Mouse (Mus musculus) brain, embryonic 14.5 days (tissue): ENCODE data around the gene 2310061I04Rik. TPM values are rescaled to one million over a fixed set of nuclear protein-coding genes. Genes with fewer than 3 reads are reported as not detected.

ENCODE experiments used
- DNase-seq: peaks from one replicate; pipeline ENCODE4 v3.0.0-alpha.2; 2011; ENCODE audit warnings: low read depth
- CTCF ChIP-seq: fragments of 200-500 bp; IDR thresholded peaks from 2 replicates; pipeline ENCODE4 v1.5.1; 2012; ENCODE audit warnings: inconsistent platforms, mild to moderate bottlenecking, moderate library complexity, borderline replicate concordance; ENCODE audit not compliant: insufficient read depth, insufficient read length; ENCODE audit errors: extremely low read depth
- POLR2A ChIP-seq: fragments of 200-500 bp; IDR thresholded peaks from 2 replicates; pipeline ENCODE4 v1.6.1; 2012; ENCODE audit warnings: mild to moderate bottlenecking, inconsistent platforms, borderline replicate concordance; ENCODE audit not compliant: poor library complexity, insufficient read depth, insufficient read length, severe bottlenecking; ENCODE audit errors: extremely low read depth
- polyA plus RNA-seq: library from polyadenylated mRNA; depleted of rRNA; stranded (reverse); fragments of >200 nt; gene quantifications from 2 replicates; pipeline ENCODE4 v1.2.3, GENCODE M21; 2012; rRNA removed

Gene 2310061I04Rik
- polyA plus RNA-seq, 1 experiment = 83.5 TPM

DNA sequence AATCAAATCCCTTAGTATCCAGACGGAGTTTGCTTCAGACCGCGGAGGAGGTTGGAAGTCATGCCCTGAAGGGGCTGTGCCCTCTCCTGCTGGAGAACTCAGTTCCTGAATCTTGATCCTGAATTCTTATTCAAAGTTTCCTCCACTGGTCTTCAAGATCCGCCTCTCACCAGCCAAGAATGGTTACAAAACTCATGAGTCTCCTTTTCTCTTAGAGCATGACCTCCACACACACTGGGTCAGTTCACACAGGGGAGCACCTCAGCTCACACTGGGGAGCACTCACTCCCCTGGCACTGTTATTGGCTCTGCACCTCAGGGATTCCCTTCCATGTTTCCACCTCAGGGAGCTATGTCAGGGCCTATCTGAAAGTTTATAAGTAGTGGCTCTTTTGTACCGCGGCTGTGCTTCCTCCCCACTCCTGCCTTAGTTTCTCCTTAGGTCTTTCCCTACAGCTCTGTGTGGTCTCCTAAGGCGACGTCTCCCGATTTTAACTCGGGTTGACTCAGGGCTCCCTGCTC lies 32.3 kb downstream of the 2310061I04Rik start:
- no peak for DNase-seq
- no peak for TF ChIP-seq CTCF
- no peak for TF ChIP-seq POLR2A

DNA sequence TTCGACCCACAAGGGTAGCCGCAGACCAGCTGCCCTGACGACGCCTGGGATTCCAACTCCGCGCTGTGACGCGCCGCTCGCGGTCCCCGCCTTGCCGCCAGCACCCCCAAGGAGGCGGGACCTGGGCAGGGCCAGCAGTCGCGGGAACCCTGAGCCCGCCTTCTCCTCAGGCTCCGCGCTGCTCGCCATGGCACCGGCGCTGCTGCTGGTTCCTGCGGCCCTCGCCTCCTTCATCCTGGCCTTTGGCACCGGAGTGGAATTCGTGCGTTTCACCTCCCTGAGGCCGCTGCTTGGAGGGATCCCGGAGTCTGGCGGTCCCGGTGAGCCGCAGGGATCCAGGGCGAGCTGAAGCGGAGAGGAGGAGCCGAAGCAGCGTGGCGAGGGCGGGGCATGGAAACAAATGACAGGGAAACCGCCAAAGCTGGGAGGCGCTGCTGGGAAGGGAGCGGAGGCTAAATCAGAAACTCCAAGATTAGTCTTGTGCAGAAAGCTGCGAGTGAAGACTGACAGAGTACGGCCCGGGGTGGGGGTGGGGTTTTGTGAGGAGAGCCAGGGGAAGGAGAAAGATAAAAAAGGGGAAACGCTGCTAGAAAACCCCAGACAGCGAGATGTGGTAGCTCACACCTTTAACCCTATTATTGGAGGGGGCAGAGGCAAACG lies 35.9 kb downstream of the 2310061I04Rik start, which contains the start of gene Nrm:
Gene Nrm (plus strand): TSS at position 121 of the 660 bp plus-strand sequence.
- TF ChIP-seq CTCF (0 out of 2 replicates have a peak, but pooled peaks have one; percentile 19), POLR2A (peak; percentile 60; the same call in 1 of the 2 replicates)
- DNase-seq = peak; percentile 97

DNA sequence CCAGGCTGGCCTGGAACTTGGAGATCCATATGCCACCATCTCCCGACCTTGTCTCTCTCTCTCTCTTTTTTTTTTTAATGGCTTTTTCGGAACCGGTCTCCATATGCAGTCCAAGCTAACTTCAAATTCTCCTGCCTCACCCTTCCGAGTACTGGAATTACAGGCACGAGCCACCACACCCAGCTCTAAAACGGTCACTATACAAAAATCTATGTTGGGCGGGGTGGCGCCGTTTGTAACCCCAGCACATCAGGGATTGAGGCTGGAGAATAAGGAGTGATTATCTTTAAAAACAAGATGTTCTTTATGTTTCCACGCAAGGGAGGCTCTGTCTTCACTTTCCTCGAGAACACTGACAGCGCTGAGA lies 36.4 kb downstream of the 2310061I04Rik start:
- DNase-seq = no peak

DNA sequence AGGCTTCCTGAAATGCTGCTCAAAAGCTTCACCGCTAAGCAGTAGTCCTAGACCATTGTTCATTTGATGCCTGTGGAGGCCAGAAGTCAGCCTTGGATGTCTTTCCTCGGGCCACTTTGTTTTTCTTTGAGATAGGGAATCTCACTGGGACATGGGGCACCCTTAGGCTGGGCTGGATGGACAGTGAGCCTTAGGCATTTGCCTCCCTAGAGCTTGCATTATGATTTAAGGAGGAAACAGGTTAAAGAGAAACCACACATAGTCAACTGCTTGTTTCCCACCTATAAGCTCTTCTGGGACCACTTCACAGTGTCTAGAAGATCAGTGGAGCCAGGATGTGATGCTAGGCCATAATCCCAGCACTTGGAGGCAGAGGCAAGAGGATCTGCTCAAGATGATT lies 37.4 kb downstream of the 2310061I04Rik start:
- DNase-seq = no peak
- TF ChIP-seq CTCF = no peak
- no peak for TF ChIP-seq POLR2A

More for the DNA sequence above, 36.4 kb downstream of the 2310061I04Rik start:
- TF ChIP-seq CTCF (no peak), POLR2A (no peak)

DNA sequence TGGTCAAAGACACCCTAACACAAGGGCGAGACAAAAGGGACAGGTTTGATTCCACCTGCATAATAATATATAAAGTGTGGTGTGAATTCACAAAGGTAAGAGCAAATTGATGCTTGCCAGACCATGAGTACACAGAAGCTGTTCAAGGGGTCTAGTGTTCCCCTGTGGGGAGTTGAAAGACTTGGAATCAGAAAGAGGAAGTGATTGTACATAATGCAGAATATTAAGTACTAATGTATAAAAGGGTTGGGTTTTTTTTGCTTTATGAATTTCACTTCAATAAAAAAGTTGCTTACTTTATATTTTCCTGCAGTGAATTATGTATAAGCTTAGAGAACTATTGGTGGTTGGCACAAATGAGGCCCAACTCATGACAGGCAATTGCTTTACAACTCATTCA lies 37.9 kb downstream of the 2310061I04Rik start:
- no peak for DNase-seq
- TF ChIP-seq CTCF = no peak
- no peak for TF ChIP-seq POLR2A

DNA sequence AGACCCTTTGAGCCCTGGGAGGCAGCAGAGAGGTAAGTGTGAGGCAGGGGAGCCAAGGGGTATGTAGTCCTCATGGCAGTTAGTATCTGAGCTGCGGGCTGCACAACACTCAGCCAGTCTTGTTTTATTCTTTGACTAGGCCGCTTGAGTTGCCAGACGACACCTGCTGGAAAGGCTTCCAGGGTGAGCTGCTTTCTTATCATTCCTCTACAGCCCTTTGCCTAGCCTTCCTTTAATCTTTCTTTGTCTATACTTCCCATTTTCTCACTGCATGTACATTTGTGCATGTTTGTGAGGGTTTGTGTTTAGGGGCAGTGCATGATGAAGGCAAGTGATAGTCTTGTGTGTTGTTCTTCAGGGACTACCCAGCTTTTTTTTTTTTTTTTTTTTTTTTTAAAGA lies 46.3 kb downstream of the 2310061I04Rik start:
- TF ChIP-seq POLR2A = no peak
- TF ChIP-seq CTCF = no peak
- DNase-seq = no peak

DNA sequence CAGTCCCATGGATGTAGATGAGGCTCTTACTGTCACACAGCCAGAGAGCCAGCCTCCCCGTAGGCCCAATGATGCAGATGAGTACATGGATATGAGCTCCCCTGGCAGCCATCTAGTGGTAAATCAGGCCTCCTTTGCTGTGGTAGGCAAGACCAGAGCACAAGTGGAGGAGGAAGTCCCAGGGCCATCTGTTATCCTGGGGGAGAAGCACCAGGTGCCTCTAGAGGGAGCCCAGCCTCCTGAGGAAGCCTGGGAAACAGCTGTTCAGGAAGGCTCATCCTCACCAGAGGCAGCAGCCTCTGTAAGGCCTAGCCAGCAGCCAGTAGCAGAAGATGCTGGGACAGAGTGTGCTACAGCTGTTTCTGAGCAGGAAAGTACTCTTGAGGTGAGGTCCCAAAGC lies 49.1 kb downstream of the 2310061I04Rik start:
- no peak for DNase-seq
- TF ChIP-seq CTCF = 0 out of 2 replicates have a peak, but pooled peaks have one; percentile 2
- no peak for TF ChIP-seq POLR2A

DNA sequence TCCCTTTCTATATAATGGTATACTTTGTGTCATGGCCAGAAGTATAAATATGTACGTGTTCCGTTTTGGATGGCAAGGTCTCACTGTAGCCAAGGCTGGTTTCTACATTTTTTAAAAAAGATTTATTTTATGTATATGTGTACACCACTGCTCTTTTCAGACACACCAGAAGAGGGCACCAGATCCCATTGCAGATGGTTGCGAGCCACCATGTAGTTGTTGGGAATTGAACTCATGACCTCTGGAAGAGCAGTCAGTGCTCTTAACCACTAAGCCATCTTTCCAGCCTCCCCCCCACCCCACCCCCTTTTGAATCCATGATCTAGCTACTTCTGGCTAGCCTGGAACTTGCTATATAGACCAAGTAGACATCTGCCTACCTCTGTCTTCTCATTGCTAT lies 53.7 kb downstream of the 2310061I04Rik start:
- no peak for DNase-seq
- TF ChIP-seq POLR2A (no peak), CTCF (no peak)

Other genes starting within 250 kb of the 2310061I04Rik start
- gene Vars2, start 229.8 kb downstream of the 2310061I04Rik start, polyA plus RNA-seq = 36.8 and 40.6 TPM in 2 replicates
- 28.8 and 40.8 TPM in 2 replicates for gene Gtf2h4, start 223.7 kb downstream of the 2310061I04Rik start, polyA plus RNA-seq
- 99.6 and 112 TPM in 2 replicates for gene Ddr1, start 192.8 kb downstream of the 2310061I04Rik start, polyA plus RNA-seq
- gene Ier3, start 75.7 kb downstream of the 2310061I04Rik start, polyA plus RNA-seq = 4.8 and 5.1 TPM in 2 replicates
- 87.1 and 101 TPM in 2 replicates for gene Flot1, start 74.2 kb downstream of the 2310061I04Rik start, polyA plus RNA-seq
- 3,347 and 3,555 TPM in 2 replicates for gene Tubb5, start 59.1 kb downstream of the 2310061I04Rik start, polyA plus RNA-seq
- 18.8 and 23.7 TPM in 2 replicates for gene Mdc1, start 55.9 kb downstream of the 2310061I04Rik start, polyA plus RNA-seq
- gene Nrm, start 36.1 kb downstream of the 2310061I04Rik start, polyA plus RNA-seq = 26.9 and 38.3 TPM in 2 replicates
- gene Ppp1r18, start 31.8 kb downstream of the 2310061I04Rik start, polyA plus RNA-seq = 46.9 and 48.9 TPM in 2 replicates
- gene Dhx16, start 17.6 kb downstream of the 2310061I04Rik start, polyA plus RNA-seq = 66.0 and 71.9 TPM in 2 replicates
- 638 and 656 TPM in 2 replicates for gene Atat1, start 12.6 kb upstream of the 2310061I04Rik start, polyA plus RNA-seq
- 43.9 and 51.4 TPM in 2 replicates for gene Mrps18b, start 19.0 kb upstream of the 2310061I04Rik start, polyA plus RNA-seq
- gene Ppp1r10, start 19.0 kb upstream of the 2310061I04Rik start, polyA plus RNA-seq = 52.8 and 60.8 TPM in 2 replicates
- 78.3 and 89.3 TPM in 2 replicates for gene Abcf1, start 72.3 kb upstream of the 2310061I04Rik start, polyA plus RNA-seq
- gene Gnl1, start 82.4 kb upstream of the 2310061I04Rik start, polyA plus RNA-seq = 31.2 and 52.4 TPM in 2 replicates
- 72.1 and 81.6 TPM in 2 replicates for gene Prr3, start 82.8 kb upstream of the 2310061I04Rik start, polyA plus RNA-seq
- 0.08 and 0.19 TPM in 2 replicates for gene H2-T24, start 123.1 kb upstream of the 2310061I04Rik start, polyA plus RNA-seq
- gene H2-T23, start 135.4 kb upstream of the 2310061I04Rik start, polyA plus RNA-seq = 5.4 and 9.9 TPM in 2 replicates
- 6.5 and 8.0 TPM in 2 replicates for gene H2-T22, start 145.3 kb upstream of the 2310061I04Rik start, polyA plus RNA-seq
- gene Gm6034, start 145.5 kb upstream of the 2310061I04Rik start, polyA plus RNA-seq = not detected in 2 replicates
- 0.06 TPM in 1 of 2 replicates, not detected in the other for gene Gm11127, start 160.9 kb upstream of the 2310061I04Rik start, polyA plus RNA-seq
- gene Gm19684, start 224.2 kb upstream of the 2310061I04Rik start, polyA plus RNA-seq = not detected in 2 replicates
- not detected in 2 replicates for gene Gm7030, start 232.0 kb upstream of the 2310061I04Rik start, polyA plus RNA-seq